Mouse (Mus musculus) cerebellum, adult 2 months (tissue): ENCODE data around the gene Thra.

Experiments used
- CTCF ChIP-seq: fragments of 200-500 bp; IDR thresholded peaks from 2 replicates; pipeline ENCODE4 v1.5.1; 2011; ENCODE audit warnings: low read depth, mild to moderate bottlenecking, control low read depth, low read length, moderate library complexity, borderline replicate concordance; ENCODE audit not compliant: insufficient read depth
- POLR2A ChIP-seq: fragments of 200-500 bp; IDR thresholded peaks from 2 replicates; pipeline ENCODE4 v1.6.1; 2011; ENCODE audit warnings: low read length, control low read depth, borderline replicate concordance; ENCODE audit not compliant: insufficient read depth

GRCm38 (mm10) chr11:98749716-98750115 lies 9.3 kb downstream of the Thra start:
- TF ChIP-seq POLR2A (no peak), CTCF (no peak)
